Mouse (Mus musculus): ENCODE data around the gene Tmem120b.

GRCm38 (mm10) chr5:123144746-123145590 is 76.8 kb downstream of the Tmem120b start:
- TF ChIP-seq POLR2A (IDR thresholded peaks at IDR 0.05; ENCODE audit: insufficient read depth, low read depth, low read length) = no peak
- TF ChIP-seq CTCF (IDR thresholded peaks at IDR 0.05; ENCODE audit: insufficient read depth, low read depth, low read length) = no peak

Data from olfactory bulb, adult 2 months (tissue).